Mouse (Mus musculus): ENCODE data around the gene Chchd6. TPM values are rescaled to one million over a fixed set of nuclear protein-coding genes. Genes with fewer than 3 reads are reported as not detected.

Gene Chchd6
- polyA plus RNA-seq, 1 experiment from 2014 or later = 8.8 TPM

GRCm38 (mm10) chr6:89420110-89420509 lies 175.3 kb downstream of the Chchd6 start:
- Histone ChIP-seq H3K9ac (replicated peaks) (no peak overlapping the region), H3K4me1 (ENCODE audit: insufficient read depth) (no peaks in the 10 kb centered on the region), H3K36me3 (replicated peaks; ENCODE audit: insufficient read depth, low read length) (no peaks in the 10 kb centered on the region), H3K9me3 (ENCODE audit: low read length) (no peaks in the 10 kb centered on the region), H3K27me3 (ENCODE audit: insufficient read depth, low read length) (no peaks in the 10 kb centered on the region), H3K27ac (ENCODE audit: low read depth) (no peak overlapping the region), H3K4me3 (ENCODE audit: low read depth, low read length) (no peak overlapping the region), H3K4me2 (ENCODE audit: low read depth, low read length) (no peak overlapping the region)
- TF ChIP-seq CTCF (IDR thresholded peaks at IDR 0.05; ENCODE audit: low read depth) = no peak
- TF ChIP-seq EP300 (IDR thresholded peaks at IDR 0.05; ENCODE audit: low read depth) = no peak
- ATAC-seq (no peak), DNase-seq (no peak)

- 75% methylated on average over 3 of the region's 3 CpGs for WGBS (ENCODE audit: insufficient replicate concordance)
- no peak overlapping the region for H3K4me3 ChIP-seq (ENCODE audit: low read depth, low read length)
- ATAC-seq = no peak
Measured at GRCm38 (mm10) chr6:89419066-89419815, 176.2 kb downstream of the Chchd6 start.

DNA sequence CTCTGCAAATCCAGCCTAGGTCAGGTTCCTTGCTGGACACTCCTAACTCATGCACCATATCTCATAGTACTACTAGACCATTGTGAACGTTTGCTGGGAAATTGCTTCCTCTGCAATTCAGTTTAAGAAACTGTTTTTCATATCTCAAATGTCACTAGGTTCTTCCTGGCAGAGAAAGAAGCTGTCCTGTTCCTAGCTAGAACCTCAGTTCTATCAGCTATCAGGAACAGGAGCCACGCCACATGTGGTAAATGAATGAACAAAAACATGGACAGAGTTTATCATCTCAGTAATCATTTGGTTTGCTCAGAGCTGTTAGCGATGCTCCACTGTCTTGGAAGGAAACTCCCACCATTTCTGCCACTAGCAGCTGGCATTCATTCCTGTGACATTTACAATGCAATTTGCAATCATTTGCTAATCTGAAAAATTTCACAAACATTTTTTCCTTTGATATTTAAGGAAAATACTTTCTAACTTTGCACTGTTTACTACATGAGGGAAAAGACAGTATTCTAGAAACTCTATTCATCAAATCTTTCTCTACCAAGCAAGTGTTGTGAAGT lies 179.3 kb downstream of the Chchd6 start:
- peaks cover 8% of the 10 kb centered on the region for H3K4me1 ChIP-seq (ENCODE audit: insufficient read depth)
- TF ChIP-seq CTCF (IDR thresholded peaks at IDR 0.05; ENCODE audit: low read depth) (no peak), EP300 (IDR thresholded peaks at IDR 0.05; ENCODE audit: low read depth) (no peak)
- no peaks in the 10 kb centered on the region for H3K9me3 ChIP-seq (ENCODE audit: low read length)
- H3K4me2 ChIP-seq (ENCODE audit: low read depth, low read length) = no peak overlapping the region
- WGBS (ENCODE audit: insufficient replicate concordance) = 39% methylated on average over 3 of the region's 3 CpGs
- ATAC-seq (no peak; the same call in 1 of the 2 replicates), DNase-seq (no peak)
- no peaks in the 10 kb centered on the region for H3K36me3 ChIP-seq (replicated peaks; ENCODE audit: insufficient read depth, low read length)
- H3K27ac ChIP-seq (ENCODE audit: low read depth) = no peak overlapping the region
- H3K27me3 ChIP-seq (ENCODE audit: insufficient read depth, low read length) = no peaks in the 10 kb centered on the region
- no peak overlapping the region for H3K9ac ChIP-seq (replicated peaks)
- no peak overlapping the region for H3K4me3 ChIP-seq (ENCODE audit: low read depth, low read length)

More at GRCm38 (mm10) chr6:89419066-89419815, 176.2 kb downstream of the Chchd6 start:
- no peaks in the 10 kb centered on the region for H3K27me3 ChIP-seq (ENCODE audit: insufficient read depth, low read length)
- H3K9me3 ChIP-seq (ENCODE audit: low read length) = no peaks in the 10 kb centered on the region
- H3K27ac ChIP-seq (ENCODE audit: low read depth) = no peak overlapping the region
- no peak for DNase-seq
- H3K4me2 ChIP-seq (ENCODE audit: low read depth, low read length) = no peak overlapping the region
- no peak overlapping the region for H3K9ac ChIP-seq (replicated peaks)
- no peaks in the 10 kb centered on the region for H3K4me1 ChIP-seq (ENCODE audit: insufficient read depth)
- TF ChIP-seq CTCF (IDR thresholded peaks at IDR 0.05; ENCODE audit: low read depth) (no peak), EP300 (IDR thresholded peaks at IDR 0.05; ENCODE audit: low read depth) (no peak)
- H3K36me3 ChIP-seq (replicated peaks; ENCODE audit: insufficient read depth, low read length) = no peaks in the 10 kb centered on the region

DNA sequence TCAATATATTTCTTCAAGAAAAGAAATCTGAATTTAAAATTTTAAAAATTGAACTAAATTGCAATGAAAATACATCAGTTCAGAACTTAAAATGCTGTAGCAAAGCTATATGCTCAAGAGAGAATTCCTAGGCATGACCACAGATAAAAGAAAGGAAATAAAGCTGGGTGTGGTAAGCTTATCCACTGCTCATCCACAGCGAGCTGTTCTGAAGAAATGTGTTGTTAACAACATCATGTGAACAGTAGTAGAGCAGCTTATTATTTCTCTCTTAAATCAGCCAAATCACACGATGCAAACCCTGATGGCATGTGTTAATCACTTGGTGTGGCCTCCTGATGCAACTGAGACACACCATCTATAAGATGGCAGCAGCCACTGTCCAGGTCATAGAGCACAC lies 180.4 kb downstream of the Chchd6 start:
- DNase-seq (no peak), ATAC-seq (no peak)
- Histone ChIP-seq H3K9ac (replicated peaks) (no peak overlapping the region), H3K4me3 (ENCODE audit: low read depth, low read length) (no peak overlapping the region), H3K36me3 (replicated peaks; ENCODE audit: insufficient read depth, low read length) (no peaks in the 10 kb centered on the region), H3K27me3 (ENCODE audit: insufficient read depth, low read length) (no peaks in the 10 kb centered on the region), H3K9me3 (ENCODE audit: low read length) (no peaks in the 10 kb centered on the region), H3K4me1 (ENCODE audit: insufficient read depth) (peaks cover 8% of the 10 kb centered on the region), H3K27ac (ENCODE audit: low read depth) (no peak overlapping the region), H3K4me2 (ENCODE audit: low read depth, low read length) (no peak overlapping the region)
- TF ChIP-seq EP300 (IDR thresholded peaks at IDR 0.05; ENCODE audit: low read depth) = no peak
- no peak for TF ChIP-seq CTCF (IDR thresholded peaks at IDR 0.05; ENCODE audit: low read depth)
- 44% methylated on average over 2 of the region's 2 CpGs for WGBS (ENCODE audit: insufficient replicate concordance)

DNA sequence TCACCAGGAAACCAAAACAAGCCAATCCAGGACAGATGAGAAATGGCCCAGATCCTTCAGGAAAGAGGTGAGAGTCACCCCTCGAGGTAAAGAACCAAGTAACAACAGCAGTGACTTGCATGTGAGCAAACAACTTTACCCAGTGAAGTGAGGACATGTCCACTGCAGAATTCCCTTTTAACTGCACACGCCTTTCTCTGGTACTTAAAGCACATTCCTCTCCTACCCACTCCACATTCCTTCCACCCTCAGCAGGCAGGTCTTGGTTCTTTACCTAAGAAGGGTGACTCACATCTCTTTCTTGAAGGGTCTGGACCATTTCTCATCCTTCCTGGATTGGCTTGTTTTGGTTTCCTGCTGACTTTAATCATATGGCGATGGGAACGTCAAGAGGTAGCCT lies 181.3 kb downstream of the Chchd6 start:
- DNase-seq (no peak), ATAC-seq (no peak)
- Histone ChIP-seq H3K36me3 (replicated peaks; ENCODE audit: insufficient read depth, low read length) (no peaks in the 10 kb centered on the region), H3K4me2 (ENCODE audit: low read depth, low read length) (no peak overlapping the region), H3K4me1 (ENCODE audit: insufficient read depth) (peaks cover 8% of the 10 kb centered on the region), H3K9me3 (ENCODE audit: low read length) (no peaks in the 10 kb centered on the region), H3K27me3 (ENCODE audit: insufficient read depth, low read length) (no peaks in the 10 kb centered on the region), H3K9ac (replicated peaks) (no peak overlapping the region), H3K27ac (ENCODE audit: low read depth) (no peak overlapping the region), H3K4me3 (ENCODE audit: low read depth, low read length) (no peak overlapping the region)
- 80% methylated on average over 4 of the region's 4 CpGs for WGBS (ENCODE audit: insufficient replicate concordance)
- no peak for TF ChIP-seq EP300 (IDR thresholded peaks at IDR 0.05; ENCODE audit: low read depth)
- no peak for TF ChIP-seq CTCF (IDR thresholded peaks at IDR 0.05; ENCODE audit: low read depth)

DNA sequence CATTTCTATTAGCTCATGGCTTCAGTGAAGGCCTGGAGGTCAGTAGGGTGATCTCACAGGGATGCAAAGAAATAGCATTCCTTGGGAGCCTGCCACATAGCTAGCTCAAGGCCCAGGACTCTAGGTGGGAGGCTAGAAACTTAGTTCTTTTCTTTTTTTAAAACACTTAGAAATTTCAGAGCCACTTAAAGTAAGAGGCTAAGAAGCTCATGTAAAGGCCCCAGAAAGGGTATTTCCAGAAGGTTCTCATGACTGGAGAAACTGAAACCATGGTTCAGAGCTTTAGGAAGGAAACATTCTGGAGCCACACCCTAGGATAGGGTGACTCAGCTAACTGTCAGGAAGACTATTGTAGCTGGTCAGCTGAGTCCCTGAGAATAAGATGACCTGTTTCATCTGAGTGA lies 182.0 kb downstream of the Chchd6 start:
- Histone ChIP-seq H3K36me3 (replicated peaks; ENCODE audit: insufficient read depth, low read length) (no peaks in the 10 kb centered on the region), H3K4me3 (ENCODE audit: low read depth, low read length) (no peak overlapping the region), H3K4me2 (ENCODE audit: low read depth, low read length) (no peak overlapping the region), H3K9ac (replicated peaks) (no peak overlapping the region), H3K27me3 (ENCODE audit: insufficient read depth, low read length) (no peaks in the 10 kb centered on the region), H3K9me3 (ENCODE audit: low read length) (no peaks in the 10 kb centered on the region), H3K27ac (ENCODE audit: low read depth) (no peak overlapping the region), H3K4me1 (ENCODE audit: insufficient read depth) (peaks cover 8% of the 10 kb centered on the region)
- DNase-seq (no peak), ATAC-seq (0 out of 2 replicates have a peak, but pooled peaks have one; percentile 23)
- no peak for TF ChIP-seq CTCF (IDR thresholded peaks at IDR 0.05; ENCODE audit: low read depth)
- no peak for TF ChIP-seq EP300 (IDR thresholded peaks at IDR 0.05; ENCODE audit: low read depth)

Measured in liver, postnatal 0 days (tissue).